Mouse (Mus musculus) T-cell, adult 2 months (primary cell): ENCODE measurements around the gene Tuft1.
"Not testable (repeated sequence)": the region's sequence is repeated elsewhere in the genome, so short reads cannot be mapped to it uniquely, and the experiment has no call there.

ENCODE experiments used
- DNase-seq: peaks from one replicate; pipeline ENCODE4 v3.0.0; 2022; ENCODE audit warnings: low spot score

Gene Tuft1

DNA sequence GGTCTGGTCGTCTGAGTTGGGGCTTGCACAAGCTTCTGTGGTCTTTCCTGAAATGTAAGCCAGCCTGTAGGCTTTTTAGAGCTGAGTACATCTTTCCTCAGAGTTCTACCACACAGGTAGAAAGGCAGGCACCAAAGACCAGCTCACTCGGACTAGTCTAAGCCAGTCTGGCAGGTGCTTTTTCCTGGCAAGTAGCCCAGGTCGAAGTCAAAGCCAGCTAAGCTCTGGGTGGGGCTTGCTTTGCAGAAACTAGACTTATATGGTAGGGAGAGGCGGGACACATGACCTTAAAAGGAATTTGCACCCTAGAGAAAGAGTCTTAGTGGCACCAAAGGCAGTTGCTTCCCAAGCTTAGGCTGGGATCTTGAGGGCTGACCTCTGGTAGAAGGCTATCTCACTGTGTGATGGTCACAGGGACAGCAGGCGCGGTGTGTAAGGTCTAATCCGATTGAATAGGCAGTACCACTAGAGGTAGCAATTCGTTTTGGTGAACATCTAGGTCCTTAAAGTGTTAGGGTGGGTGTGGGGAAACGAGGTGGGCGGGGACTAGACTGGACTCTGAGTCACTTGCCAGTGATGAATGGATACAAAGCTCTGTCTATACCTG is 573 bp upstream of the Tuft1 start:
- DNase-seq = not testable (repeated sequence)

- DNase-seq = not testable (repeated sequence)
Observed at GRCm38 (mm10) chr3:94657852-94658739, 576 bp downstream of the Tuft1 start.

DNA sequence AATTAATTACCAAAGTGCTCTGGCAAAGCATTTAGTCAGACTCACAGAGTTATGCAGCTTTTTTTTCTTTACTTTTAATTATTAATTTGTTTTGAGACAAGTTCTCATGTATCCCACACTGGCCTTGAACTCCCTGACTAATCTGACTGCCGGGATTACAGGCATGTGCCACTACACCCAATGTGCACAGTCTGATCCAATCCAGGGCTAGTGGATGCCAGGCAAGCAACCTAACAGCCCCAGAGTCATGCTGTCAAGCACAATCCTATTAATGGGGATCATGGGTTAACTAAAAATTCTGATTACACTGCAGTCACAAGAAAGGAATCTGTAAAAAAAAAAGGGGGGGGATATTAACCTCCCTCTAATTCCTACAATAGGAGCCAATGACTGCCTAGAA is 4.7 kb downstream of the Tuft1 start:
- DNase-seq = not testable (repeated sequence)

DNA sequence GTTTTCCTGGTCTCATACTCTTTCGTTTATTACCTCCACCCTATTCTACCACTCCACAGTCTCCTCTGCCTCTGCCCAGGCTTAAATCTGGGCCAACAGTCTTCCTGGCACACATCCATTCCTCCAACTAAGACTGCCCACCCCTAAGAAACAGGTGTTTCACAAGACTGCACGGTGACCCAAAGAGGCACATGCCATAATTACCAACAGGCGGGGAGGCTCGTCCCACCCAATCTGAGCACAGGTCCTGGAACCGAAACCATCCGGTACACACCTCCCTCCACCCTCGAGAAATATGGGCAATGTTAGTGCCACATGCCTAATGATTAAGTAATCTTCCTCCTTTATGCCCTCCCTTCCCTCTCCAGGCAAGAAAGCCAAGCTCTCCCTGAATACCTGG is 8.3 kb downstream of the Tuft1 start:
- no peak for DNase-seq

GRCm38 (mm10) chr3:94648755-94649590 is 9.7 kb downstream of the Tuft1 start:
- no peak for DNase-seq

DNA sequence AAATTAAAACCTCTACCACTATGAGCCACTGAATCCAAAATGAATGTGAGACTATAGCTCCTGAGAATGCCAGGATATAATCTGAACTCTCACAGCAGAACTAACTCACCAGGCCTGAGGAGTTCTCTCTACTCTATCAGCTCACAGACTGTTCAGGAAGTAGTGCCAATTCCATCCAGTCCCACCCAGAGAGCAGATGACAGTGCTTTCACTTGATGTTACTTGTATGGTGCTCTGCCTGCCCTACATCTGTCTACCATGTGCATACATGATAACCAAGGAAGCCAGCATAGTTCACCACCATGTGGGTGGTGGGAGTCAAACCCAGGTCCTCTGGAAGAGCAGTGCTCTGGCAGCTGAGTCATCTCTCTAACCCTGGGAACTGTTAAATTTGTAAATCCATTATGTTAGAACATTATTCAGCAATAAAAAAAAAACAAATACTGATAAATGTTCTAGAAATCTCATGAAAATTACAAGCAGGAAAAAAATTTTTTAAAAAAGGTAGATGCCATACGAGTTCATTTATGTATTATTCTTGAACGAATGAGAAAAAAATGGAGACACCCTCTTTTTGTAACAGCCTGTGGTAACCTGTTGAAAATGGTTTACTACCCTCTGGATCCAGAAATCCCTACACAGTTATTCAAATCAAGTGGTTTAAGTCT is 16.0 kb downstream of the Tuft1 start, which contains the start of gene Gm10972:
Gene Gm10972 (plus strand): TSS at position 618 of the 668 bp plus-strand sequence.
- not testable (repeated sequence) for DNase-seq

GRCm38 (mm10) chr3:94629876-94630275 is 28.8 kb downstream of the Tuft1 start:
- DNase-seq = no peak

DNA sequence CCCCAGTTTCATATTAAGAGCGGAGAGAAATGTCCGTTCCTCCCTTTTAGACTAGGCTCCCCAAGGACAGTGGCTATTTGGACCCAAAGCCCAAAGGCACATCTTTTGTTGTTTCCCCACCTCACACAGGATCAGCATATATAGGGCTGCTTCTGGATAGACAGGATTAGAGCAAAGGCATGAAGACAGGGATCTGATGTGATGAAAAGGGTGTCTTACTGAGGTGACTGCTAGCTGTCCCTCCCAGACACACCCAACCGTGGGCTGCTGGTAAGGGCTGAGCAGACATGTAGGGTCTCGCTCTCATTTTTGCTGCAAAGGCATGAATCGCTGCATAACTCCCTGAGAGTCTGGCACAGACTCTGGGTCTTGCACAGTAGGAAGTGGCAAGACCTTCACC is 30.0 kb downstream of the Tuft1 start:
- no peak for DNase-seq

DNA sequence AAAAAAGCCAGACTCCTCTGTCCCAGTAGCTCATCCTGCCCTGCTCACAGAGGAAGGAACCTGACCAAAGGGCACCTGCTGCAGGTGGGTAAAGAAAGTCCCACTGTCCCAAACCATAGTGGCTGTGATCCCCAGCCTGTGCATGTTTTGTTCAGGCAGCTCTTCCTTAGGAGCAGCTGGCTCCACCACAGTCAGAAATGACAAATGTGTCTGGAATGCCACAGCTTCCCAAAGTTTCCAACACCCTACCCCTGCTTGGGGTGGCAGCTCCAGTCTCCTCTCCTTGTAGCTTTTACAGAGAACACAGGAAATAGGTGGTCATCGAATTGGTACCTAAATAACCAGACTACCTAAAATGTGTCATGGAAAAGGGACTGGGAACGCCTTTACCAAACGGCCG is 34.4 kb downstream of the Tuft1 start:
- no peak for DNase-seq

DNA sequence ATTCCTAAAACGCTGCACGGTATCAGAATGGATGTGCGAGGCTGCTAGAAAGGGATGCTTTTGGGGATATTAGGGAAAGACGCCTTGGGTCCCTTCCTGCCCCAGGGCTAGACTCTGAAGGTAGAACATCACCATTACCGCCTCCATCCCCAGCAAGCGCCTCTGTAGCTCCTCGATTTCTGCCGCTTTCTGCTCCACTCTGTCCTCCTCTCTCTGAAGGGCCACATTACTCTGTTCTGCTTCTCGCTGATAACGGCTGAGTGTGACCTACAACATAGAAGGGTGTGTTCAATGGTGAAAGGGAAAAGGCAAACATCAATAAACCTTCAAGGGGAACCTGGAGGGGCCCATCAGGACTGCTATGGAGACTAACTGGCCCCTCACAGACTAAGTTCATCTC is 36.1 kb downstream of the Tuft1 start:
- DNase-seq = no peak

- peak; percentile 15 for DNase-seq
Observed at GRCm38 (mm10) chr3:94621740-94622507, 36.7 kb downstream of the Tuft1 start.

GRCm38 (mm10) chr3:94616717-94617116 is 42.0 kb downstream of the Tuft1 start:
- DNase-seq = peak; percentile 59

- no peak for DNase-seq
Observed at GRCm38 (mm10) chr3:94613258-94613878, 45.3 kb downstream of the Tuft1 start.

GRCm38 (mm10) chr3:94612274-94612673 is 46.4 kb downstream of the Tuft1 start:
- DNase-seq = no peak

DNA sequence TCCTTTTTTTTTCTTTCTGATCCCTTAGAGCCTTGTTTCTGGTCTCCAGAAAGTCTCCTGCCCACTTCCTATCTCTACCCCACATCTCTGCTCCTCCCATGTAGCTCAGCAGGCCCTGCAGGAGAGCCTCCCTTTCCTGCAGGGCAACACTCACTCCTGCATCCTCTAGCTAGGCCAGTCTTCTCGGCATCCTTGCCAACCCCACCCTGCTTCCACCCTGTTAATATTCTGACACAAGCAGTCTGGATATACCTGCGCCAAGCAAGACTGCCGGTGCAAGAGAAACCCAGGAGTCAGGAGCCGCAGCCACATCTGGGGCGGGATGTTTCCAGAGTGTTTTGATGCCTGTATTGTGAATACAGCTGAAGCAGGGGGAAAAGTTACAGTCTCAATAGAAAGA is 46.8 kb downstream of the Tuft1 start:
- DNase-seq = no peak

GRCm38 (mm10) chr3:94611343-94611742 is 47.3 kb downstream of the Tuft1 start:
- no peak for DNase-seq

DNA sequence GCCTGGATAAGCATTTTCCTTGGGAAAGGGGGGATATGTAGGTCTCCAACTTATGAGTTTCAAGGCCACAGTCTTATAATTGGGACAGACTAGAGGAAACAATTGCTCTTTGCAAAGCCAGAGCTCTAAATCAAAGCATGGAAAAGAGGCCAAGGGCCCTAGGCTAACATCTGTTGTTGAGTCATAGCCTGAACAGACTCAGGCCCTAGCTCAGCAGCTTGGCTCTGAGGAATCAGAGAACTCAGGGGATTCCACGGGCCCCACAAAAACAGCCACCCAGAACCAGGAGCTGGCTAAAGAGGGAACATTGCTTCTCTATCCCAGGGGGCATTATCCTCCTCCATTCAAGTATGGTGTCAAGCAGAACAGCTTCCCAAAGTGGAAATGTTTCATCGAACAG is 48.1 kb downstream of the Tuft1 start:
- DNase-seq = no peak

DNA sequence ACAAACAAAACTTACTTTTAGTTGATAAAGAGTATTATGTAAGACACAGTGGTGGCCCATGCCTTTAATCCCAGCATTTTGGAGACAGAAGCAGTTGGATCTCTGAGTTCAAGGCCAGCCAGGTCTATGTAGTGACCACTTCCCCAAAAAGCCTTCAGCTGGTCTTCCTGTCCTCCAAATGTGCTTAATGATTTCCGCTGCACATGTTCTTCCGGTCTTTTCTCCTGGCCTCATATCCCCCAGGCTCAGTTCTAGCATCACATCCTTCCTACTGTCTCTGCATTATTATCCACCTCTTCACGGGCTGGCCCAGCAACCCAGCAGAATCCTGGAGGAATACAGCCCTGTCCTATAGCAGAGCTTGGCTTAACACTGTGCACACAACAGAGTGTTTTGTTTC is 49.1 kb downstream of the Tuft1 start:
- no peak for DNase-seq

- DNase-seq = peak; percentile 33
Observed at GRCm38 (mm10) chr3:94601959-94602358, 56.7 kb downstream of the Tuft1 start.

DNA sequence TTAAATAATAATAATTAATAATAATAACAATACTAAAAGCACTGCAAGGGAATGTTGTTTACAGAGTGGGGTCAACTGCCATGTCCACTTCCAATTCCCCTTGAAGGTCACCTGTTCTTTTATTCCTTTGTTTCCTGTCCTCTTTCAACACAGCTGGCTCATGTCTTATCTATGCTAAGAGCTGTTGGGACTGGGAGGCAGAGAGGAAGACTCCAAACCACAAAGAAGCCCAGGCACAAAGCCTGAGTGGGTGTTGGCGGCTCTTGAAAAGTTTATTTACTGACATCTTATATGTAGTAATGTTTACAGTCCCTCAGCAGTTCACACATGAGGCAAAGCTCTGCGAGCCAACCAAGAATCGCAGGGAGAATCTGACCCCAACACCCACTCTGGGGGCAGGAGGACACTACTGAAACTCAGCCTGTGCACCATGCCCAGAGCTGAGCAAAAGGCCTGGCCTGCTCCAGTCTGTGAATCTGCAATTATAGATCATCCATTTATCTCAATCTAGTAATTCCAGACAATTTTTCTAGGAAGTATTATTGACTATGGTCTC is 61.4 kb downstream of the Tuft1 start:
- no peak for DNase-seq
